Mouse (Mus musculus) bone marrow, adult 2 months (tissue): ENCODE results near the gene Gpd2. TPM values are rescaled to one million over a fixed set of nuclear protein-coding genes. Genes with fewer than 3 reads are reported as not detected.

Experiments
- H3K27ac ChIP-seq: fragments of 200-500 bp; 2 replicates; pipeline ENCODE4 v1.5.1; 2012; ENCODE audit warnings: low read depth, mild to moderate bottlenecking, control low read depth, inconsistent platforms, low read length; ENCODE audit not compliant: control insufficient read depth, poor library complexity, insufficient read depth
- H3K4me1 ChIP-seq: fragments of 200-500 bp; 2 replicates; pipeline ENCODE4 v1.6.1; 2011; ENCODE audit warnings: low read length; ENCODE audit not compliant: control insufficient read depth, insufficient read depth
- H3K4me3 ChIP-seq: fragments of 200-500 bp; replicated peaks from 2 replicates; pipeline ENCODE3; 2011; ENCODE audit warnings: mild to moderate bottlenecking, low read depth, low read length, control low read depth; ENCODE audit not compliant: control insufficient read depth
- CTCF ChIP-seq: fragments of 200-500 bp; IDR thresholded peaks from 2 replicates; pipeline ENCODE4 v1.5.1; 2011; ENCODE audit warnings: low read length, control low read depth; ENCODE audit not compliant: control insufficient read depth, insufficient read depth
- POLR2A ChIP-seq: fragments of 200-500 bp; IDR thresholded peaks from 2 replicates; pipeline ENCODE4 v1.6.1; 2011; ENCODE audit warnings: low read depth, mild to moderate bottlenecking, control low read depth, low read length, borderline replicate concordance; ENCODE audit not compliant: control insufficient read depth
- WGBS: fragments of 180-500 bp; shearing (Covaris S2); methylation state at CpG from one replicate; pipeline ENCODE4 v1.1.7; 2018; 5-methylcytosine and 5-hydroxymethylcytosine counted together
- polyA plus RNA-seq: library from polyadenylated mRNA; stranded (reverse); fragments of >200 nt; gene quantifications from 2 replicates; pipeline ENCODE4 v1.2.4, GENCODE M21; 2011; ENCODE audit warnings: low replicate concordance; ENCODE audit not compliant: missing spikeins, insufficient read depth, insufficient read length

Gene Gpd2
- 3.3 and 4.8 TPM in 2 replicates for polyA plus RNA-seq

- Histone ChIP-seq H3K27ac (peak within 1 kb of the TSS; percentile 94), H3K4me1 (no peaks in the 10 kb centered on the region), H3K4me3 (peak within 1 kb of the TSS; percentile 91)
- TF ChIP-seq POLR2A: no peak
- no peak for TF ChIP-seq CTCF
- 8% methylated on average over 20 of the region's 20 CpGs for WGBS
Observed at GRCm38 (mm10) chr2:57237475-57237919, at the start of gene Gpd2. Gene Gpd2, plus strand, starts transcription at chr2:57237635.

- TF ChIP-seq POLR2A (no peak), CTCF (no peak)
- Histone ChIP-seq H3K27ac (no peak overlapping the region), H3K4me1 (no peaks in the 10 kb centered on the region; the same call in 1 of the 2 replicates), H3K4me3 (no peak overlapping the region)
- WGBS: 74% methylated on average over 9 of the region's 9 CpGs
Observed at GRCm38 (mm10) chr2:57188237-57188636, 49.2 kb upstream of the Gpd2 start.

GRCm38 (mm10) chr2:57190884-57191283 lies 46.6 kb upstream of the Gpd2 start:
- TF ChIP-seq POLR2A (no peak), CTCF (no peak)
- H3K4me1 ChIP-seq: no peaks in the 10 kb centered on the region; the same call in 1 of the 2 replicates
- no peak overlapping the region for H3K4me3 ChIP-seq
- no peak overlapping the region for H3K27ac ChIP-seq

- Histone ChIP-seq H3K4me1 (no peaks in the 10 kb centered on the region), H3K4me3 (no peak overlapping the region), H3K27ac (no peak overlapping the region)
- 69% methylated on average over 3 of the region's 3 CpGs for WGBS
- no peak for TF ChIP-seq CTCF
- no peak for TF ChIP-seq POLR2A
Observed at GRCm38 (mm10) chr2:57199046-57199445, 38.4 kb upstream of the Gpd2 start.

GRCm38 (mm10) chr2:57208472-57209083 lies 28.9 kb upstream of the Gpd2 start:
- no peaks in the 10 kb centered on the region for H3K4me1 ChIP-seq
- TF ChIP-seq CTCF (no peak), POLR2A (no peak)
- H3K27ac ChIP-seq: no peak overlapping the region
- 44% methylated on average over 9 of the region's 9 CpGs for WGBS
- no peak overlapping the region for H3K4me3 ChIP-seq

- no peaks in the 10 kb centered on the region for H3K4me1 ChIP-seq
Observed at GRCm38 (mm10) chr2:57211049-57212001, 26.1 kb upstream of the Gpd2 start.

GRCm38 (mm10) chr2:57213364-57213763 lies 24.1 kb upstream of the Gpd2 start:
- H3K27ac ChIP-seq: no peak overlapping the region
- 77% methylated on average over 4 of the region's 4 CpGs for WGBS
- H3K4me1 ChIP-seq: no peaks in the 10 kb centered on the region
- TF ChIP-seq POLR2A: no peak
- TF ChIP-seq CTCF: no peak
- no peak overlapping the region for H3K4me3 ChIP-seq

More at GRCm38 (mm10) chr2:57211049-57212001, 26.1 kb upstream of the Gpd2 start:
- H3K4me3 ChIP-seq: no peak overlapping the region
- no peak overlapping the region for H3K27ac ChIP-seq
- 76% methylated on average over 9 of the region's 9 CpGs for WGBS
- TF ChIP-seq POLR2A (no peak), CTCF (no peak)
